ENCODE assay signal across 12 mouse cellular contexts in the genomic region with DNA sequence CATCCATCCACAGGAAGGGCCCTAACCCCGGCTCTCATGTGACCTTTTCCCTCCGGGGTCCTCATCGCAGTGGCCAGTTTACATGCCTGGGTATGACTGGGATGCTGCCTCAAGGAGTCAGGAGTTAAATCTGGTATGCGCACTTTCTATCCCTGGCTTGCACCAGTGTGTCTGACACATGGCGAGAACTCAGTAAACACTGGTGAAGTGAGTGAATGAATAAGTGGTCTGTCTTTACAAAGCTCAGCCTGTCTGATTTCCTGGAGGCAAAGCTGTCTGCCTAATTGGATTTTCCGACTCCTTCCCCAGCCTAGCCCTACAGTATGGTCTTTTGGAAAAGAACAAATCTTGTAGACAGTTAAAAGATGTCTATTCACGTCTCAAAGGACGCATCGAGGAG. TPM values are rescaled to one million over a fixed set of nuclear protein-coding genes. Genes with fewer than 3 reads are reported as not detected.
A peak's percentile ranks its signal among the peaks of the same experiment; 100 is the strongest.
DNase-seq lines count a peak whose midpoint lies in the region; ATAC-seq and TF ChIP-seq lines count a peak whose summit lies in the region.
"Had no signal": no experiment of that assay in that cellular context is flagged by ENCODE, and none has a peak within 500 bp of the region (broad histone marks: within the 10 kb centered on the region; RNA-seq: fewer than 3 reads in every experiment).

No protein-coding gene starts in this region.

- TF ChIP-seq EP300 in heart, postnatal 0 days (IDR thresholded peaks at IDR 0.05; ENCODE audit: low read depth): no peak

- no peak for TF ChIP-seq CTCF in heart, postnatal 0 days (IDR thresholded peaks at IDR 0.05; ENCODE audit: low read depth)

- H3K9ac ChIP-seq in heart, postnatal 0 days (replicated peaks; ENCODE audit: low read depth, low read length): no peak overlapping the region
- H3K9ac ChIP-seq in forebrain, embryonic 14.5 days (ENCODE audit: low read length): no peak overlapping the region
- H3K9ac ChIP-seq in midbrain, embryonic 12.5 days (replicated peaks): no peak overlapping the region

- peaks cover 18% of the 10 kb centered on the region; the same call in 1 of the 2 replicates for H3K4me1 ChIP-seq in heart, postnatal 0 days (ENCODE audit: control insufficient read depth, insufficient read depth)
- peaks cover 21% of the 10 kb centered on the region for H3K4me1 ChIP-seq in forebrain, embryonic 14.5 days (ENCODE audit: control insufficient read depth, insufficient read depth, low read length)
- H3K4me1 ChIP-seq in midbrain, embryonic 12.5 days: peaks cover 44% of the 10 kb centered on the region

- H3K4me2 ChIP-seq in heart, postnatal 0 days (ENCODE audit: low read depth, low read length): no peak overlapping the region
- H3K4me2 ChIP-seq in forebrain, embryonic 14.5 days (ENCODE audit: low read length): peak overlapping the region; percentile 16; the same call in 1 of the 2 replicates
- H3K4me2 ChIP-seq in midbrain, embryonic 12.5 days (replicated peaks): peak overlapping the region; percentile 17; the same call in 1 of the 2 replicates

- H3K36me3 ChIP-seq in heart, postnatal 0 days (replicated peaks; ENCODE audit: control insufficient read depth, insufficient read depth, low read length): no peaks in the 10 kb centered on the region
- H3K36me3 ChIP-seq in forebrain, embryonic 14.5 days (ENCODE audit: control insufficient read depth, insufficient read depth, low read length): no peaks in the 10 kb centered on the region
- no peaks in the 10 kb centered on the region for H3K36me3 ChIP-seq in midbrain, embryonic 12.5 days

- H3K27me3 ChIP-seq in heart, postnatal 0 days (ENCODE audit: control insufficient read depth, insufficient read depth, low read length): no peaks in the 10 kb centered on the region
- no peaks in the 10 kb centered on the region for H3K27me3 ChIP-seq in forebrain, embryonic 14.5 days (replicated peaks; ENCODE audit: control insufficient read depth, insufficient read depth, low read length)
- no peaks in the 10 kb centered on the region for H3K27me3 ChIP-seq in midbrain, embryonic 12.5 days

- peak overlapping the region; percentile 68; the same call in 1 of the 2 replicates for H3K27ac ChIP-seq in heart, postnatal 0 days (ENCODE audit: low read depth)
- H3K27ac ChIP-seq in forebrain, embryonic 14.5 days (ENCODE audit: low read depth, low read length): peak overlapping the region; percentile 54; the same call in 1 of the 2 replicates
- peak overlapping the region; percentile 11; the same call in 1 of the 2 replicates for H3K27ac ChIP-seq in midbrain, embryonic 12.5 days (replicated peaks)

- no peak overlapping the region for H3K4me3 ChIP-seq in heart, postnatal 0 days (ENCODE audit: low read depth, low read length)
- H3K4me3 ChIP-seq in forebrain, embryonic 14.5 days (ENCODE audit: low read depth, low read length): no peak overlapping the region
- H3K4me3 ChIP-seq in midbrain, embryonic 12.5 days: no peak overlapping the region
- H3K4me3 ChIP-seq: myocyte had no signal

- WGBS in heart, postnatal 0 days: 63% methylated on average over 9 of the region's 9 CpGs
- 29% methylated on average over 9 of the region's 9 CpGs for WGBS in forebrain, embryonic 14.5 days
- 36% methylated on average over 9 of the region's 9 CpGs for WGBS in midbrain, embryonic 12.5 days

- ATAC-seq in heart, postnatal 0 days (ENCODE audit: insufficient read depth, low read depth): no peak
- ATAC-seq in forebrain, embryonic 14.5 days: peak; percentile 46
- peak; percentile 31; the same call in 1 of the 2 replicates for ATAC-seq in midbrain, embryonic 12.5 days (ENCODE audit: low FRiP score, low read depth)
- no peak for ATAC-seq in cerebellum, adult (ENCODE audit: insufficient number of reproducible peaks, low FRiP score, low TSS enrichment)

- no peaks in the 10 kb centered on the region for H3K9me3 ChIP-seq in heart, postnatal 0 days (replicated peaks; ENCODE audit: control insufficient read depth, low read length)
- H3K9me3 ChIP-seq in forebrain, embryonic 14.5 days (replicated peaks; ENCODE audit: control insufficient read depth, low read length): no peaks in the 10 kb centered on the region
- no peaks in the 10 kb centered on the region for H3K9me3 ChIP-seq in midbrain, embryonic 12.5 days

- no peak for DNase-seq in heart, postnatal 0 days (ENCODE audit: low spot score)
- no peak for DNase-seq in heart, adult 18-20 months
- peak; percentile 30 for DNase-seq in embryo, embryonic 10.5 days (ENCODE audit: low spot score)
- DNase-seq in forebrain, embryonic 14.5 days (ENCODE audit: low spot score): peak; percentile 72
- no peak for DNase-seq in urinary bladder, postnatal 25 days (ENCODE audit: low spot score)
- no peak for DNase-seq in layer of hippocampus, adult 18-20 months (ENCODE audit: low spot score in 2 of 2)
- DNase-seq: cerebellum, adult 18-20 months; kidney, adult 9 months; right cerebral cortex, postnatal 25 days had no signal

RNA-seq across cellular contexts. Expression of a gene that starts 45.8 kb away (rescaled TPM):
- 7.3 and 20.1 TPM in 2 replicates for total RNA-seq in heart, postnatal 0 days (2014; rRNA removed; ENCODE audit: low replicate concordance)
- 18.8 and 20.6 TPM in 2 replicates for polyA plus RNA-seq in heart, postnatal 0 days (2015; fragmentation: Nextera tagmentation; extraction: Ambion mirVana)
- 1 to 10 TPM; 1.8 TPM for total RNA-seq in heart, adult 18-20 months (2021)
- 44.6 and 57.5 TPM in 2 replicates for polyA plus RNA-seq in forebrain, embryonic 14.5 days (2014; fragmentation: Nextera tagmentation; extraction: Ambion mirVana)
- polyA plus RNA-seq in midbrain, embryonic 12.5 days (2016; fragmentation: Nextera tagmentation; extraction: Ambion mirVana): 74.1 and 79.0 TPM in 2 replicates
- 10 to 100 TPM; 83.7 to 89.5 TPM for total RNA-seq in layer of hippocampus, adult 18-20 months (2021)

Comparison
In these comparisons a context has a peak if more than half of its experiments do, and no peak if none do; other contexts are left out.
1. ATAC-seq: peak in forebrain, embryonic 14.5 days (single experiment) and midbrain, embryonic 12.5 days (single experiment); none in heart, postnatal 0 days (single experiment) and cerebellum, adult (single experiment).
2. DNase-seq: peak in embryo, embryonic 10.5 days (single experiment) and forebrain, embryonic 14.5 days (single experiment); none in heart, postnatal 0 days (single experiment), heart, adult 18-20 months (0 of 2), urinary bladder, postnatal 25 days (single experiment) and layer of hippocampus, adult 18-20 months (0 of 2).
3. H3K27ac ChIP-seq: peak in every context shown above with its lines; median percentile 68 in heart, postnatal 0 days; 54 in forebrain, embryonic 14.5 days; 11 in midbrain, embryonic 12.5 days.